Mouse (Mus musculus) heart, embryonic 14.5 days (tissue): ENCODE data around the gene Scnm1. TPM values are rescaled to one million over a fixed set of nuclear protein-coding genes. Genes with fewer than 3 reads are reported as not detected.

Source experiments
- ATAC-seq: fragments of 200-750 bp; cut with Nextera tagmentation; 2 replicates; pipeline ENCODE4 v1.8.0; 2017; ENCODE audit warnings: low read depth, moderate TSS enrichment; ENCODE audit not compliant: insufficient number of reproducible peaks, insufficient read depth, low FRiP score
- H3K27ac ChIP-seq, 2 experiments: fragments of 200-500 bp in 1 of 2; fragments of 300-500 bp in 1 of 2; sonication (generic) in 1 of 2; replicated peaks in 1 of 2; 2 replicates each; pipeline ENCODE4 v1.5.1; 2012 to 2014; ENCODE audit warnings: low read depth in 2 of 2, low read length in 2 of 2, control low read depth in 1 of 2, mild to moderate bottlenecking in 1 of 2, mixed read lengths in 1 of 2; ENCODE audit not compliant: control insufficient read depth in 1 of 2, insufficient read depth in 1 of 2
- H3K27me3 ChIP-seq: fragments of 300-500 bp; sonication (generic); 2 replicates; pipeline ENCODE4 v1.6.1; 2014; ENCODE audit warnings: mild to moderate bottlenecking, low read length, control low read depth; ENCODE audit not compliant: control insufficient read depth, insufficient read depth
- H3K36me3 ChIP-seq: fragments of 300-500 bp; sonication (generic); 2 replicates; pipeline ENCODE4 v1.6.1; 2014; ENCODE audit warnings: mild to moderate bottlenecking, control low read depth, low read length, mixed read lengths; ENCODE audit not compliant: control insufficient read depth, insufficient read depth
- H3K4me1 ChIP-seq, 2 experiments: fragments of 200-500 bp in 1 of 2; fragments of 300-500 bp in 1 of 2; sonication (generic) in 1 of 2; 2 replicates each; pipeline ENCODE4 v1.6.1; 2012 to 2014; ENCODE audit warnings: low read length in 2 of 2, control low read depth in 1 of 2, mixed read lengths in 1 of 2; ENCODE audit not compliant: control insufficient read depth in 2 of 2, insufficient read depth in 2 of 2
- H3K4me2 ChIP-seq: fragments of 300-500 bp; sonication (generic); 2 replicates; pipeline ENCODE4 v1.6.1; 2014; ENCODE audit warnings: mild to moderate bottlenecking, low read length
- H3K4me3 ChIP-seq, 2 experiments: fragments of 200-500 bp in 1 of 2; fragments of 300-500 bp in 1 of 2; sonication (generic) in 1 of 2; 2 replicates each; pipeline ENCODE4 v1.5.1; 2012 to 2014; ENCODE audit warnings: low read length in 2 of 2, mild to moderate bottlenecking in 2 of 2, control low read depth in 1 of 2, low read depth in 1 of 2, moderate library complexity in 1 of 2; ENCODE audit not compliant: control insufficient read depth in 1 of 2, insufficient read depth in 1 of 2
- H3K9ac ChIP-seq: fragments of 300-500 bp; sonication (generic); 2 replicates; pipeline ENCODE4 v1.6.1; 2014; ENCODE audit warnings: mild to moderate bottlenecking, low read length
- H3K9me3 ChIP-seq: fragments of 300-500 bp; sonication (generic); 2 replicates; pipeline ENCODE4 v1.6.1; 2016; ENCODE audit warnings: low read length, control low read depth; ENCODE audit not compliant: control insufficient read depth
- WGBS: fragments of 180-500 bp; shearing (Covaris S2); extraction: QIAGEN DNeasy Blood & Tissue Kit; methylation state at CpG from one replicate; pipeline ENCODE4 v1.1.7; 2014; 5-methylcytosine and 5-hydroxymethylcytosine counted together
- polyA plus RNA-seq: library from polyadenylated mRNA; unstranded; fragments of >200 nt; fragmentation: Nextera tagmentation; extraction: Ambion mirVana; gene quantifications from 2 replicates; pipeline ENCODE4 v1.2.1, GENCODE M21; 2014

Scnm1 gene
- polyA plus RNA-seq: 58.5 and 58.7 TPM in 2 replicates

DNA sequence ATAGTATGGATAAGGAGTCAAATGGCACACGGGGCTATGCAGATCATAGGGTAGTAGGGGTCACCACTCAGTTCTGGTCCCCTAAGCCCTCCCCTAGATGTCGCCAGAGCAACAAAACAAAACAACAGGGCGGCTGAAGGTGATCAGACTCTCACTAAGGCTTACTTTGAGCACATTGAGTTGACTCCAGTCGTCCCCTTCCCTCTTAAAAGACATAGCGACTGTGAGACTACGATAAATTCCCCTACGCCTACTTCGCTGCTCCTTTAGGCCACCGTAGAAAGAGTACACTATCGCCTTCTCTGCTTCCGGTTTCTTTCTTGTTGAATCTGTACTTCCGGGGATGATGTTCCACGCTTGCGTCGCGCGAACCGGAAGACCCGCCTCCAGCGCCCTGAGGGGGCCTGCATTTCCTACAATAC, at the start of gene Scnm1, which contains the start of gene Lysmd1:
Scnm1 (minus strand) TSS at position 332 of the 422 bp plus-strand sequence.
Lysmd1 (plus strand) TSS at position 409 of the 422 bp plus-strand sequence.
- H3K9me3 ChIP-seq: no peaks in the 10 kb centered on the region
- peak; percentile 83 for ATAC-seq
- peak within 1 kb of the TSS; percentile 61 to 66 for H3K4me3 ChIP-seq
- WGBS: under 1% methylated on average over 20 of the region's 20 CpGs
- peaks cover 5 to 17% of the 10 kb centered on the region in 2 experiments for H3K4me1 ChIP-seq
- H3K27ac ChIP-seq: peak within 1 kb of the TSS; percentile 68 to 69
- peak within 1 kb of the TSS; percentile 80 for H3K4me2 ChIP-seq
- no peaks in the 10 kb centered on the region for H3K27me3 ChIP-seq
- H3K9ac ChIP-seq: peak within 1 kb of the TSS; percentile 89
- H3K36me3 ChIP-seq: peaks cover 32% of the 10 kb centered on the region

DNA sequence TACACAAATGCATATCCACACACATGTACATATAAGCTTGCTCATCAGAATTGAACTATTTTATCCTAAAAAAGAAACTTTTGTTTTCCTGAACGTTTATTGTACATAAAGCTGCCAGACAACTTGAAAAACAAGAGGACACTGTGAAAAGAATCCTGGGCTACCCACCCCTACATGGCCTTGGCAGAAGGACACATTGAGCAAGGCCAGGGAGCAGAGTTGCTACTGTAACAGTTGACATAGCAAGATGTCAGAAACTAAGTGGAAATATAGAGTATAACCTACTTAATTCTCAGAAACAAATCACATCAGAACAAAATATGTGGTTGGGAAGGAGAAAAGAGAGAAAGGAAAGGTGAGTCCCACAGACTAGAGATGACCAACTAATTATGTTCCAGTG, 48.0 kb upstream of the Scnm1 start:
- Histone ChIP-seq H3K27ac (no peak overlapping the region), H3K36me3 (peaks cover 31% of the 10 kb centered on the region), H3K9me3 (no peaks in the 10 kb centered on the region), H3K4me1 (no peaks in the 10 kb centered on the region), H3K27me3 (no peaks in the 10 kb centered on the region), H3K4me3 (no peak overlapping the region), H3K4me2 (no peak overlapping the region), H3K9ac (no peak overlapping the region)
- no peak for ATAC-seq
- 52% methylated on average over 1 of the region's 1 CpGs for WGBS

DNA sequence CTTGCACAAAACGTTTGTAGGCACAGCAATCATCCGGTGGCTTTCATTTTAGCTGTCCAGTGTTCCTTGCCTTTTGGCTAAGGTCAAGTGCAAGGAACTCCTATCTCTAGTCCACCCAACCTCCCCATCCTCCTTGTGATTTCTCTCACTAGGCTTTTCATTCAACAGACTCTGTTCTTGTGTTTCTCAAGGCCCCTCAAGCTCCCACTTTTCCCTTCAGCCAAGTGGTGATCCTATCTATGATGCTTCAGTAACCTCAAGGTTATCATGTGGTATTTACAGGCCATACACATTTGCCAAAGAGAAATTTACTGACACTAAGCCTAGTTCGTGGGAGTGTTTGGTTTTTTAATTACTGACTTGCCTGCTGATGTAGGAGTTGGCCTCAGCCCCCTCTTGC, 46.1 kb upstream of the Scnm1 start:
- Histone ChIP-seq H3K9me3 (no peaks in the 10 kb centered on the region), H3K4me1 (no peaks in the 10 kb centered on the region), H3K9ac (no peak overlapping the region), H3K27me3 (no peaks in the 10 kb centered on the region), H3K4me2 (no peak overlapping the region), H3K27ac (no peak overlapping the region), H3K4me3 (no peak overlapping the region), H3K36me3 (peaks cover 11% of the 10 kb centered on the region)
- WGBS: 61% methylated on average over 3 of the region's 3 CpGs
- ATAC-seq: no peak

DNA sequence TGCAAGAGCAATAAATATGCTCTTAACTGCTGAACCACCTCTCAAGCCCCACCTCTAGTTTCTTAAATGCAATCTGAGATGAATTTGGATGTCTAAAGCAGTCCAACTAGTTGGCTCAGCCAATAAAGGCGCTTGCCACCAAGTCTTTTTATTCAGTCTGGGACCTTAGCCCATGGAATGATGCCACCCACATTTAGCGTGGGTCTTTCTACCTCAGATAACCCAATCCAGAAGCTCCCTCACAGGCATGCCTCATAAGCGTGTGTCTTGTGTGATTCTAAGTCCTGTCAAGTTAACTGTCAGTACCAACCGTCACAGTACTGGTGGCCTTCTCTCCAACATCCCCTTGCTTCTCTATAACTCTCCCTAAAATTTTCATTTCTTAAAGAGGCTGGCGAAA, 45.1 kb upstream of the Scnm1 start:
- Histone ChIP-seq H3K36me3 (peaks cover 2% of the 10 kb centered on the region), H3K4me2 (no peak overlapping the region), H3K27ac (no peak overlapping the region), H3K9ac (no peak overlapping the region), H3K9me3 (no peaks in the 10 kb centered on the region), H3K4me3 (no peak overlapping the region), H3K4me1 (peaks cover 0 to 2% of the 10 kb centered on the region in 2 experiments; a peak in 3 of 4 replicates), H3K27me3 (peaks cover 7% of the 10 kb centered on the region; the same call in 1 of the 2 replicates)
- 79% methylated on average over 5 of the region's 5 CpGs for WGBS
- ATAC-seq: no peak

DNA sequence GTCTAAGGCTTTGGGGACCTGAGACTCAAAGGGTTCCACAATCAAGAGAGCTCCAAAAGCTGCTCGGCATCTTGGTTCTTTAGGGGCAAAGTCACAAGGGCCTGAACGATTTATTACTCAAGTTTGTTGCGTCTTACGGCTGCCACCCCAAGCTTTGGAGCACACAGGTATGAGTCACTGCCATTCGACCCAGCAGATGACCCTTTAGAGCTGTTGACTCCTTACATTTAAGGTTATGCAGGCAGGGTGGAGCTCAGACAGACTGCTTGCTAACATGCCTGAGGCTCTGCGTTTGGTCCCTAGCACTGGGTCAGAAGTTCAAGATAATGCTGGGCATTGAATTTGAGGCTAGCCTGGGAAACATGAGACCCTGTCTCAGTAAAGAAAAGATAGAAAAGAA, 43.8 kb upstream of the Scnm1 start:
- Histone ChIP-seq H3K4me3 (no peak overlapping the region), H3K4me2 (no peak overlapping the region), H3K27ac (no peak overlapping the region), H3K4me1 (peaks cover 0 to 16% of the 10 kb centered on the region in 2 experiments; a peak in 3 of 4 replicates), H3K27me3 (peaks cover 20% of the 10 kb centered on the region), H3K9me3 (no peaks in the 10 kb centered on the region), H3K9ac (no peak overlapping the region), H3K36me3 (no peaks in the 10 kb centered on the region)
- WGBS: 63% methylated on average over 6 of the region's 6 CpGs
- ATAC-seq: no peak

DNA sequence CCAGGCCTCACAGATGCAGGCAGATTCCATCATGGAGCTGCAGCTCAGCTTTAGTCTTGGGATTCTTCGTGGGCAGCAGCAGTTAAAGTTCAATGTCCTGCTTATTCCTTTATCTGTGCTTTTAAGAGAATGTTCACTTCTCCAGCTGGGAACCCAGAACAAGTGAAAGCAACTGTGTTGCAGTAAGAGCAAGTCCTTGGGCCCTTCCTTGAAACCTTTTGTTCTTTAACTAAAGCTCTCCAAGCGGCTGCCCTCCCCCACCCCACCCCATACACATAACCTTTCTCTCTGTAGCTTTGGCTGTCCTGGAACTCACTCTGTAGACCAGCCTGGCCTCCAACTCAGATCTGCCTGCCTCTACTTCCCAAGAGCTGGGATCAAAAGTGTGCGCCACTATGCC, 42.7 kb upstream of the Scnm1 start:
- no peak overlapping the region for H3K27ac ChIP-seq
- WGBS: 72% methylated on average over 3 of the region's 3 CpGs
- no peak overlapping the region for H3K4me3 ChIP-seq
- peaks cover 31% of the 10 kb centered on the region for H3K27me3 ChIP-seq
- H3K4me1 ChIP-seq: peaks cover 0 to 16% of the 10 kb centered on the region in 2 experiments; a peak in 3 of 4 replicates
- H3K4me2 ChIP-seq: no peak overlapping the region
- H3K9ac ChIP-seq: no peak overlapping the region
- H3K9me3 ChIP-seq: no peaks in the 10 kb centered on the region
- H3K36me3 ChIP-seq: 0 out of 2 replicates have a peak, but pooled peaks cover under 1% of the 10 kb centered on the region
- ATAC-seq: no peak

DNA sequence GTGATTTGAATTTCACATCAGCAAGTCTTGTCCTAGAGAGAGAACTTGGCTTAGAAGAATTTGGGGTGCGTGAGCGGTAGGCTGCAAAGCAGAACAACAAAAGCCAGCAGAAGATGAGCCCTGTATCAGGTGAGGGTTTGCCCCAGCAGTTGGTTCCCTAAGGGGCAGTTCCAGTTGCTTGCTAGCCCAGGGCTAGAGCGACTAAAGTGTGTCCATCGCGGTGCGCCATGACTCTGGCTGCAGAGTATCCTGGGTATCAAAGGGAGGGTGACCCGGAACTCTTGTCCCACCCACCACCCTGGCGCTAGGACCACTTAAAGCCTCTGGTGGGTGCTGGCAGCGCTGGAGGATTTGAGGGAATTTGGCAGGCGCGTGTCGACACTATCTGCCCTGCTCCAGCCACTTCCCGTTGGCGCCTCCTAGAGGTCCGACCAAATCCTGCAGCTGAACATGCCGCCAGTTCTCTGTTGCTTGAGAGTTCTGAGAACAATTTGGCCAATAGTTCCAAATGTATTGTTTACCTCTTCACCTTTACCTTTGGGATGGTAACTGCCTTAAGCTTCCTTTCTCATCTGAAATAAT, 40.3 kb upstream of the Scnm1 start:
- no peak; the same call in 1 of the 2 replicates for ATAC-seq
- Histone ChIP-seq H3K27ac (no peak overlapping the region), H3K9me3 (no peaks in the 10 kb centered on the region), H3K4me3 (peak overlapping the region; percentile 31 to 41; a peak in 3 of 4 replicates), H3K9ac (peak overlapping the region; percentile 60; the same call in 1 of the 2 replicates), H3K36me3 (peaks cover 21% of the 10 kb centered on the region), H3K4me1 (peaks cover 0 to 16% of the 10 kb centered on the region in 2 experiments; a peak in 3 of 4 replicates), H3K4me2 (peak overlapping the region; percentile 76), H3K27me3 (peaks cover 54% of the 10 kb centered on the region)
- WGBS: 2% methylated on average over 16 of the region's 16 CpGs
